Mouse (Mus musculus): ENCODE results near the gene Thy1. TPM values are rescaled to one million over a fixed set of nuclear protein-coding genes. Genes with fewer than 3 reads are reported as not detected.

The Thy1 gene
- total RNA-seq (2023), result 1.4 to 3.1 TPM (median 2.6 TPM) in 4 replicates

DNA sequence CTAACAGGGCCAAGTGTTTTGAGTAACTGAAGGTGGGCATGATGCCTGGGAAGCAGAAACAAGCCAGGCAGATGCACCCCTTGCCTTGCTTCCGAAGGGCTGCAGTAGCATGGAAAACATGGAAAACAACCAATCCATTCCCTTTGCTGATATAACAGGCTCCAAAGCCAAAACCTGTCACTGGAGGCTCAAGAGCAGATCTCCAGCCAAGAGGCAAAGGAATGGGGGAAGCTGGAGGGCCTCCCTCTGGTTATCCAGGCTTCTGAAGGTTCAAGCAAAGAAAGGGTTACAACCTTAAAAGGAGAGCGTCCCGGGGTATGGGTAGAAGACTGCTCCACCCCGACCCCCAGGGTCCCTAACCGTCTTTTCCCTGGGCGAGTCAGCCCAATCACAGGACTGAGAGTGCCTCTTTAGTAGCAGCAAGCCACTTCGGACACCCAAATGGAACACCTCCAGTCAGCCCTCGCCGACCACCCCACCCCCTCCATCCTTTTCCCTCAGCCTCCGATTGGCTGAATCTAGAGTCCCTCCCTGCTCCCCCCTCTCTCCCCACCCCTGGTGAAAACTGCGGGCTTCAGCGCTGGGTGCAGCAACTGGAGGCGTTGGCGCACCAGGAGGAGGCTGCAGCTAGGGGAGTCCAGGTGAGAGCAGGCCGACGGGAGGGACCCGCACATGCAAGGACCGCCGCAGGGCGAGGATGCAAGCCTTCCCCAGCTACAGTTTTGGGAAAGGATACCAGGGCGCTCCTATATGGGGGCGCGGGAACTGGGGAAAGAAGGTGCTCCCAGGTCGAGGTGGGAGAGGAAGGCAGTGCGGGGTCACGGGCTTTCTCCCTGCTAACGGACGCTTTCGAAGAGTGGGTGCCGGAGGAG is at the start of gene Thy1:
TSS of gene Thy1 (plus strand) at position 549 of the 872 bp plus-strand sequence.

GRCm38 (mm10) chr9:44066785-44067225 is 23.6 kb downstream of the Thy1 start, which contains the start of gene Usp2:
Gene Usp2, plus strand, starts transcription at chr9:44067021.

Other genes starting within 250 kb of the Thy1 start
- 19.0 to 31.1 TPM (median 23.0 TPM) in 4 replicates for gene Usp2, start 23.6 kb downstream of the Thy1 start, total RNA-seq (2023)
- 0.55 to 0.73 TPM (median 0.69 TPM) in 3 of 4 replicates, not detected in the other for gene Mfrp, start 58.3 kb downstream of the Thy1 start, total RNA-seq (2023)
- 2.8 TPM in 1 of 4 replicates, not detected in the others for gene C1qtnf5, start 63.9 kb downstream of the Thy1 start, total RNA-seq (2023)
- 0.21 TPM in 1 of 4 replicates, not detected in the others for gene Gm49380, start 70.1 kb downstream of the Thy1 start, total RNA-seq (2023)
- 17.2 to 23.5 TPM (median 20.6 TPM) in 4 replicates for gene Rnf26, start 70.1 kb downstream of the Thy1 start, total RNA-seq (2023)
- gene Mcam, start 91.1 kb downstream of the Thy1 start, total RNA-seq (2023), result 0.20 to 0.27 TPM (median 0.27 TPM) in 3 of 4 replicates, not detected in the other
- gene Cbl, start 190.7 kb downstream of the Thy1 start, total RNA-seq (2023), result 133 to 146 TPM (median 140 TPM) in 4 replicates
- gene Ccdc153, start 197.3 kb downstream of the Thy1 start, total RNA-seq (2023), result not detected in 4 replicates
- not detected in 4 replicates for gene Pdzd3, start 208.1 kb downstream of the Thy1 start, total RNA-seq (2023)
- 4.3 to 6.5 TPM (median 6.0 TPM) in 4 replicates for gene Nlrx1, start 225.2 kb downstream of the Thy1 start, total RNA-seq (2023)
- gene Abcg4, start 245.2 kb downstream of the Thy1 start, total RNA-seq (2023), result not detected in 4 replicates